Mouse (Mus musculus): ENCODE results near the gene Agap3.

Gene Agap3

DNA sequence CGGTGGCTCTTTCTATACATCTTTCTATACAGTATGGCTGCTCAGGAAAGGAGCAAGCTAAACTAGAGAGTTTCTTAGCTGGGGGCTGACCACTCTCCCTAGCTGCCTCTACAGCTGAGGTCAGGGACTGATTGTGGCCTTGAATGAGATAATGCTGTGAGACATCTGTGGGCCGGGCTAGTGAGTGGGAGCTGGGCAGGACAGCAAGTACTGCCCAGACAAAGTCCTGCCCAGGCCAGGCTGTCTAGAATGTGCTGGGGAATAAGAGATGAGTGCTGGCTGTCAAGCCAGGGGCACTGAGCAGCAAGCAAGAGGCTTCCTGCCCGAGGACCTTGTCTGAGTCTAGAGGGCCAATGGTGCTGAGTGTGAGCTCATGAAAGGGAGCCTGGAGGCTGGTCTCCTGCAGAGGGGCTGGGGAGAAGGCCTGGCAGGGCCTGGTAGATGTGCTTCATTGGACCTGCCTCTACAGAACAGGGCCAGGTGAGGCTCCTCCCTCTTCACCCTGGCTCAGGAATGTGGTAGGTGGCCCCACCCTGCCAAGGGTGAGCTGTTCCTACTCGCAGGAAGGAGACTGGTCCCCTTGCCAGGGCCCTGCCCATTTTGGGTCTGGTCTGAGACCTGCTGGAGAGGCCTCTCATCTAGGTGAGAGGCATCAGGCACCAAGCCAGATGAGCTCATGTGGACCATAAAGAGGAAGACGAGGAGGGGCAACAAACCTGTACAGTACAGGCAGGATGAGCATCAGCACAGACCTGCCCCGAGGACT lies 23.7 kb downstream of the Agap3 start:
- DNase-seq = no peak

DNA sequence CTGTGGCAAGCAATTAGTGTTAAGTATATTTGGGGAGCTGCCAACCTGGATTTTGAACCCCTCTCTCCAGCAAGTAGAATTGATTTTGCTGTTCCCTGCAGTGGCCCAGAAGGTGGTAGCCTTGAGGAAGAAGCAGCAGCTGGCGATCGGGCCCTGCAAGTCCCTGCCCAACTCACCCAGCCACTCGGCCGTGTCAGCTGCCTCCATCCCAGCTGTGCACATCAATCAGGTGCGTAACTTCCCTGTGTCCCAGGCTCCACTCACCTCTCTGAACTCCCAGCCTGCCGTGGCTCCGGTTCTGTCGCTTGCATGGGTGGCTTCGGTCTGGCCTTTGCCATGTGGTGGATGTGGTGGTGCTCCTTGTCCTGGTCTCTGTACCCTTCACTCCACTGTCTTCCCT lies 25.9 kb downstream of the Agap3 start:
- no peak for DNase-seq

DNA sequence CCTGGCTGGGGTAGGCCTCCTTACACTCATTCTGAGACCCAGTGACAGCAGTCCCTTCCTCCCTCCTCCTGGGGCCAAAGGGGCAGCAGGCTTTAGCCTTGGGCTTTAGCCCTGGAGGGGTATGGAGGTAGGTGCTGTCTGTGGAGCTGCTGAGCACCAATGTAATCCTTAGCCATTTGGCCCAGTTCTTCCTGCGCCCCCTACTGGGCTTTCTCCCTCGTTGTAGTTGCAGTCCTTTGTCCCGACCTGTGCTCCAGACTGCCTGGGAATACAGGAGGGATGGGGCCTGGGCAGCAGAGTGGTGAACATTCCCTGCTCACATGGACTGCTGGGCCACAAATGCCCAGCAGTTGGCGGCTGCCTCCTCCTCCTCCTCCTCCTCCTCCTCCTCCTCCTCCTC lies 29.7 kb downstream of the Agap3 start:
- peak in 1 of 2 experiments; percentile 33 for DNase-seq

DNA sequence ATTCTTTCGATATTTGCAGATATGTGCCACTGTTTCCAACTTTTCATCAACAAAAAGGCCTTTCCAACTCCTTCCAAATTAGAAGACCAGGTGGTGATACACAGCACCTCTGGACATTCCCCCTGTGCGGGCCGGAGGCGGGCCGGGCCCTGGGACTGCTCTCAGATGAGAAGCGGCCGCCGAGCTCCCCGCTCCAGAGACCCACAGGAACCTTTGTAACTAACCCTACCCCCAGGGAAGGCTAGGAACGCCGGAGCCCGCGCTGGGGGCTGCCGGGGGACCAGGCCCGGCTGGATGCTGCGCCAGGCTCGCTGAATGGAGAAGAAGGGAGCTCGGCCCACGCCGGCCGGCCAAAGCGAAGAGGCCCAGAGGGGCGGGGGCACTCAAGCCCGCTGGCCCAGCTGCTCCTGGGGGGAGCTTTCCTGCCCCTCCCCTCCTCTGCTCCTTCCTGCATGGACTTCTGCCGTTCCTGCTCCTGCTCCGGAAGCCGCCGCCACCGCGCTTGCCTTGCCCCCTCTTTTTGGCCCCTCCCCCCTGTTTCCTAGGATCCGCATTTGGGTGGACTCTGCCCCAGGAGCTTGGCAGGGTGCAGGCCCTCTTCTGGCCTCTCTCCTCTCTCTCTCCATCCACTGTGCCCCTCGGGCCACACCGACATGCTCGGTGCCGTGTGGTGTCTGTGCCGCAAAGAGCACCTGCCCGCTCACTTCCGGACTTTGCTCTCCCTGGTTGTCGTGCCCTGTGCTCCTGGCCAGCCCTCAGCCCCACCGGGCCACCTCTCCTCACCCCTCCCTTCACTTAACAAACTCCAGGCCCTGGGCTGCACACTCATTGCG lies 30.5 kb downstream of the Agap3 start:
- DNase-seq = no peak

DNA sequence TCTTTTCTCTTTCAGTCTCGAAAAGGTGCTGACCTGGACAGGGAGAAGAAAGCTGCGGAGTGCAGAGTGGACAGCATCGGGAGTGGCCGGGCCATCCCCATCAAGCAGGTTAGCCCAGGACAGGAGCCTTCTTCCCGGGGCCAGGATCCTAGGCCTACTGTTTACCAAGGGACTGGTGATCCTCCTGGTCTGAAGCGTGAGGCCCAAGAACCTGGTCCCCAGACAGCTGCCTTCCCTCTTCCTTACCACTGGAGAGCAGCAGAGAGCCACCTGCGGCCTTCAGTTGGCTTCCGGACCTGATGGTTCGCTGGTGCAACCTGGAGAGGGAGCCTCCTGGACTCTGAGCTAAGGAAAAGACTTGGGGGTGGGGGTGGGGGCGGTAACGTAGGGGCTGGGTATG lies 31.3 kb downstream of the Agap3 start:
- peak in 1 of 2 experiments; percentile 30 for DNase-seq

DNA sequence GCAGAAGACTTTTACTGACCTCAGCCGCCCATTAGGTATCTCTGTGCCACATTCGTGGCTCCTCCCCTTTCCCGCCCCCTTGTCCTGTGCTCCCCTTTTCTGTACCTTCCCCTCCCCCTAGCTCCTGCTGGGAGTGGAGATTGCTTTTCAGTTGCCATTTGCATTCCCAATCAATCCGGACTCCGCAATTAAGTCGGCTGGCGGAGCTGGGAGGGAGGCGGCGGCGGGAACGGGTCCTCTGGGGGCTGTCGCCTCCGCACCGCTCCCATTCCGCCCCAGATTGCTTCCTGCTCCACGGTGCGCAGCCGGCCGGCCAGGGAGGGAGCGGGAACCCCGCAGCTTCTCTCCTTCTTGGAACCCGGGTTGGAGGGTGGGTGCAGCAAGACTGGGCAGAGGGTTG lies 33.0 kb downstream of the Agap3 start:
- DNase-seq = no peak

DNA sequence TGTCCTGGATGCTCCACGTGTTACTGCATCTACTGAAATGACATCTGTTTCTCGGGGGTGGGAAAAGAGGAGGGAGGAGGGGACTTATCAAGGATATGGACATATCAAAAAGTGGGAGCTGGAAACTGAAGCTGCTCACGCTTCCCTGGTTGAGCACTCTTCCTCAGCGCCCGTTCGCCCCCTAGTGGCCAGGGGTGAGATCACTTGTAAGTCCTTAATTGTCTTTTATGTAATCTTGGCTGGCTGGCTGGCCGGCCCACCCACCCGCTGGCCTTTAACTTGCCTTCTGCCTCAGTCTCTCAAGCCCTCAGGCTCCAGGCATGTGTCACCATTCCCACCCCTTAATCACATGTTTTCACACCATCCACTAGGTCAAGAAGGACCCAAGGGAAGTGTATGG lies 34.1 kb downstream of the Agap3 start:
- DNase-seq = peak; percentile 46 to 81

DNA sequence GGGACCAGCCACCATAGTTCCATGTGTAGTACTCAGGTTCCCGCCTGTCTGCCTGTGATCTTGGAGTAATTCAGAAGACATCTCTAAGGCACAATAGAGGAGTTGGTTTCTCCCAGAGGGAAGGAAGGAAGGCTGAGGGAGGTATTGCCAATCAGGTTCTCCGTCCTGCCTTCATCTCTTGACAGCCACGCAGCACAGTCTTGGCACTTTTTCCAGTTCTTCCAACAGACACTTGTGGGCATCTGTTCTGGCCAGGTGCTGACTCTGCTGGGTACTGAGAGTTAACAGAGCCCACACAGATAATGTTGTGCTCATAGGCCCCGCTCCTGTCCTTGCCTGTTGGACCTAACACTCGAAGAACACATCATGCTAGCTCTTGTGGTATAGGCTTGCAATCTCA lies 34.8 kb downstream of the Agap3 start:
- DNase-seq = no peak

DNA sequence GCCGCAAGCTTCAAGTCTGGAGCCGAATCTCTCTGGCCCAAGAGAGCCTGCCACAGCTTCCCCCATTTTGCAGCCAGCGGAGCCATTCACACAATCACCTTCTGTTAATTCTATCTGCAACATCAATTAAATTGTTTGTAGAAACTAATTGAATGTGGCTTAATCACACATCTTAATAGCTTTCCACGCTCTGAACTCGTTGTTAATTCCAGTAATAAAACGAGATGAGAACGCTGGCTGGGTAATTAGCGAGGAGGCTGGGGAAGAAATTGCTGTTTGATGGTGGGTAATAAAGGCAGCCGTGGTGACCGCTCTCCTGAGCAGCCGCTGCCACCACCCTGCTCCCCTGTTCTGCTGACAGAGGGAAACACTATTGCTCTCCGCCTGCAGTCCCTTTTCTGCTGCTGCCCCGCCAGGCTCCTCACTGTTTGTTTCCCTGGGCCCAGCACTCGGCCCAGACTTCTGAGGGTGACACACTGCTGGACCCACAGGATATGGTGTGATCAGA lies 38.5 kb downstream of the Agap3 start:
- no peak for DNase-seq

DNA sequence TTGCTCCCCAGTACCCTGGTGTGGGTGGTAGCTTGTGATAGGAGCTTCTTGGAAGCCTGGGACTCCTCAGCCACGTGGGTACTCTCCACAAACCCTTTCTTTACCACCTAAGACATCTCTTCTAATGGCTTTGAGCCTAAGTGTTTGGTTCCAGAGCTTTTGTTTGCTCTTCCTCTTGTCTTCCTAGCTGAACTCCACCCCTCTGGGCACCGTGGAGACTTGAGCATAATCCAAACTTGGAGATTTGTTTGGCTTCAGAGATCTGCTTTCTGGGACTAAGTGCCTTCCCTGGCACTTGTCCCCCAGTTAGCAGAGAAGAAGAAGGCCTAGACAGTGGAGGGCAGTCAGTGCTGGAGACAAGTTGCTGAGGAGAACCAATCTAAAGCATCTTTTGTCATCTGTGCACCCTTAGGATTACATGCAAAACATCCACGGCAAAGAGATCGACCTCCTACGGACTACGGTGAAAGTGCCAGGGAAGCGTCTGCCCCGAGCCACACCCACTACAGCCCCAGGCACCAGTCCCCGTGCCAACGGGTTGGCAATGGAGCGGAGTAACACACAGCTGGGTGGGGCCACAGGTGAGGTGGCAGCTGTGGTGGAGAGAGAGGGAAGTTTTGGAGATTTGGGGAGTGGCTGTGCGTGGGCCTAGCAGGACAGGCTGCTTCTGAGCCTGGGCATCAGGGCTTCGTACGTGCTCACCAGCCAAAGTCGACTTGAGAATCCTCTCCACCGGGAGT lies 40.7 kb downstream of the Agap3 start:
- no peak for DNase-seq

DNA sequence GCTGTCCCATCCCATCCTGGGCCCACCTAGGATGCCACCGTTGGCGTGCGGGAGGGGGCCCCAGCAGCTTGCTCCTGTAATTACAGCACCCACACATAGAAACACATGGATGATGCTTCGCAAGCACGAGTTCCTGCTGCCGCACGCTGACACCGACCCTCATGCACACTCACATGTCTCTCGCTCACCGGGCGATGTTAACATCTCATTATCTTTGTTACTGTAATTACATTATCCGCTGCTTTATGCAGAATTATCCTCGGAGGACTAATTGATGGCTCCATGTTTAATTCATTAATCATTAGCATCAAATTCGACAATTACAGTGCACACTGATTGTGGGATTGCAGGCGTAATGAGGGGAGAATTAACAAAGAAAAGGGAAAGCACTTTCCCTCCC lies 43.0 kb downstream of the Agap3 start:
- DNase-seq = no peak

DNA sequence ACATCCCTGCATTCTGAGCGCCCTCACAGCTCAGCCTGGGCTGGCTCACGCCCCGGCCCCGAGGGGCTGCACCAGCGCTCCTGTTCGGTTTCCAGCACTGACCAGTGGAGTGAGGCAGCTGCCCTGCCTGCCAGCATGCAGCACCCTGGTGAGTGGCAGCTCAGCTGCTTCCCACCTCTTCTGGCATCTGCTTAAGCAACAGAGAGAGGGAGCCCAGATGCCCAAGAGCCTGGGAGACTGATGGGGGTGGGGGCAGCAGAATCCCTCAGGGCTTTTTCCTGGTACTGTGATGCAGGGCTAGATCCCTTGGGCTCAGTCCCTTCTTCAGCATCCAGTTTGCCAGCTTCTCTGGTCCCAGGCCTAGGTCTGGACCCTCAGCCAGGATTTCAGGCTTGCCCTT lies 44.8 kb downstream of the Agap3 start:
- no peak for DNase-seq

DNA sequence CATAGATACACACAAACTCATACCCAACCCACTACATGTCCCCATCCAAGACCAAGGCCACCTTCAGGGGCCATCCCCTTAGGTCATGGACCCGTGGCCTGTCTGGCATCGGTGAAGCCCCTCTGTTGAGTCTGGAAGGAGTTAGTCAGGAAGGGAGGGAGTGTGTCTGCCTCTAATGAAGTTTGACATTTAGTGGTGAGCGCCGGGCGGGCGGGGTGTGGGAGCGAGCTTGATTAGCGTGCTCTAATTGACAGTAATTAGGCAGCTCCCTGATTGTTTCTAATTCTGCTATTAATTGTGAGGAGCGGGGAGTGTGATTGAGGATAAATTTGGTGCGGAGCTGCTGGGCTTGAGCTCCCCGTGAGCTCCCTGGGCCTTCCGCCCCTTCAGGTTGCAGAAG lies 45.5 kb downstream of the Agap3 start:
- DNase-seq = no peak

DNA sequence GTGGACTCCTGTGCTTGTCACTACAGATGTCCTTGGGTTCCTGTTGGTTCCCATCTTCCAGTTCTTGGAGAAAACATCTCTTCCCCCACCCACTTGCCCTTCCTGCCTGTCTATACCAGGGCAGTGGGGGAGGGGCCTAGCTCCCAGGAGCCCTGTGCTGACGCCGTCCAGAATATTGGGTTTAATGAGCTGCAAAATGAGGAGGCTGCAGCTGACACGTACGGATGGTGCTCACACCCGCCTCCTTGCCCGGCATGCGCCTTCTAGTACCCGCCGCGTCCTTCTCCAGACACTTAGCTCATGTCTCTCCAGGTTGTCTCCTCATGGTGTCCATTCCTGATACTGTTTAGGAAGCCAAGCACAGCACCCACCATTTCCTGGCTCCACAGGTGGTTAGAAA lies 47.1 kb downstream of the Agap3 start:
- DNase-seq = no peak

DNA sequence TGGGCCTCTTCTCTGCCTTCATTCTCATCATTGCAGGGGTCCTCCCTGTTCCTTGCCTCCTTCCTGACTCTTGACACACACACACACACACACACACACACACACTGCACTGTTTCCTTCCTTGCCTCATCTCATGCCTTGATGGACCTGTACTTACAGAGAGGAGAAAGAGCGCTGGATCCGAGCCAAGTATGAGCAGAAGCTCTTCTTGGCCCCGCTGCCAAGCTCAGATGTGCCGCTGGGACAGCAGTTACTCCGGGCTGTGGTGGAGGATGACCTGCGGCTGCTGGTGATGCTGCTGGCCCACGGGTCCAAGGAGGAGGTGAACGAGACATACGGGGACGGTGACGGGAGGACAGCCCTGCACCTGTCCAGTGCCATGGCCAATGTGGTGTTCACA lies 48.9 kb downstream of the Agap3 start:
- DNase-seq = no peak

DNA sequence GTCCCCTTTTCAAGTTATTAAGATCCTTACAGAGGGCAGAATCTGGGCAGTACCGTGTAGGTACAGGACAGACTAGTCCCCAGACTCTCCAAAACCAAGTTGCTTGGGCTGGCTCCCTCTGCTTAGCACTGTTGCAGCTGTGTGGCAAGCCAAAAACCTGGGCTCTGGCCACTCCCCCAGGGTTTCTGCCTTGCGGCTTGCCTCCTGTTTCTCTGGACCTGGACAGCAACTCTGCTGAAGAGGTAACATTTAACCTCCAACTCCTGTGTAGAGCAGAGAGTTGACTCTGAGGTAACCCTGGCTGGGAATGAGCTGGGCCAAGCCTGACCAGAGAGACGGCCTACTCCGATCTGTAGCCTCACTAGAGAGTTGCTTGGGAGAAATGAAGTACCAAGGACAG lies 50.8 kb downstream of the Agap3 start:
- DNase-seq = no peak

DNA sequence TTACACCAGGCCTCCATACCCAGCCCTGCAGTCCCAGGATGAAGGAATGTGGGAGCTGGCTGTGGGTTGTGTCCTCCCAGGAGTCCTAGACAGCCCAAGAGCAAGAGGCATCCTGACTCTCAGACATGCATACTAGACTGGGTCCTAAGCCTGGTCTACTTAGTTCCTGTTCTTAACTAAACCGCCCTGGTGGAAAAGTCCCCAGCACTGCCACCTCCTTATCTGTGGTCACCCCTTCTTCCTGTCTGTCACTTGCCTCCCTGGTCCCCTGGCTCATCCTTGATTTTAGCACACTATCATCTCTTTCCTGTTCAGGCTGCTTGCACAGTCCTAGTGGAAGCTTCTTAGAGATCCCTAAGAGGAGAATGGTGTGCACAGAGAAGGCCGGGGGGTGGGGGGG lies 53.5 kb downstream of the Agap3 start:
- DNase-seq = no peak

DNA sequence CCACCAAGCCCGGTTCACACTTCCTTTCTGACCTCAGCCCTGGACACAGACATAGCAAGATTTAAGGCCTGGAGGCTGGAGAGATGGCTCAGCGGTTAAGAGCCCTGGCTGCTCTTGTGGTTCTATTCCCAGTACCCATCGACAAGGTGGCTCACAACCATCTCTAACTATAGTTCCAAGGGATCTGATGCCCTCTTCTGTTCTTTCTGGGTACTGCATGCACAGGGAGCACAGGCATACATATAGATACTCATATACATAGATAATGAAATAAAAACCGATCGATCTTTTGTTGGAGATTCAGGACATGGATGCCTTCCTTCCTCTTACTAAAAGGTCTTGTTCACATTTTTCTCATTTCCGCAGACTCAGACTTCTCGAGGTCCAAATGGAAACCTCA lies 56.4 kb downstream of the Agap3 start:
- DNase-seq = no peak

DNA sequence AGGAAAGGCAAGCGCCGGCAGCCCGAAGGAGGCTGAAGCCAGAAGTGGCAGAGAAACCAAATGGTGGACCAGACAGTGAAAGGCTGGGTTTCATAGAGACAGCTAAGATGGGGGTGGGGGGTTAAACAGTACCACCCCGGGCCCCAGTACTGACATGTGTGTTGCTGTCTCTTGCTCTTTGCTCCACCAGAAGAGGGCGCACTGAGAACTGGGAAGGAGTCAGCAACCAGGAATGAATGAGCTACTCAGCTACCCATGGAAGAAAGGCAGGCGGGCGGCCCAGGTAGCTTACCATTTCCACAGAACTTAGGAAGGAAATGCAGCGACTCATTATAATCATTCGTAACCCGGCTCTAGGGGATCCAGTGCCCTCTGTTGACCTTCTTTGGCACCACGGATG lies 58.7 kb downstream of the Agap3 start:
- DNase-seq = peak in 1 of 2 experiments; percentile 34

DNA sequence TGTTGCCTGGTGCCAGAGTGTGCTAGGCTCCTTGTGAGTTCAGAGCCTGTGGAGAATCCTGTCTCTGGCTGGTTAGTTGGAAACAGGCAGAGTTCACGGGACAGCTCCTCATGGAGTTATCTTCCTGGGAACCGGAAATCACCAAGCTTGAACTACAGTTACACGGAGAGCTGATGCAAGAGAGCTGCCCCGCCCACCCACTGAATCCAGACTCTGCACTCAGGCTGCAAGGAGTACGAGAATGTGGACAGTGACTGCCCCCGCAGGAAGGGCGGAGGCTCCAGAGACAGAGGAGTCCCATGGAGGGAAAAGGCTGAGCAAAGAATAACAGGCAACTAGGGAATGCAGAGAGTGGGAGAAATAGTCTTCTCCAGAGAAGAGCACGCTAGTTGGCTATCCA lies 60.3 kb downstream of the Agap3 start:
- no peak for DNase-seq

DNA sequence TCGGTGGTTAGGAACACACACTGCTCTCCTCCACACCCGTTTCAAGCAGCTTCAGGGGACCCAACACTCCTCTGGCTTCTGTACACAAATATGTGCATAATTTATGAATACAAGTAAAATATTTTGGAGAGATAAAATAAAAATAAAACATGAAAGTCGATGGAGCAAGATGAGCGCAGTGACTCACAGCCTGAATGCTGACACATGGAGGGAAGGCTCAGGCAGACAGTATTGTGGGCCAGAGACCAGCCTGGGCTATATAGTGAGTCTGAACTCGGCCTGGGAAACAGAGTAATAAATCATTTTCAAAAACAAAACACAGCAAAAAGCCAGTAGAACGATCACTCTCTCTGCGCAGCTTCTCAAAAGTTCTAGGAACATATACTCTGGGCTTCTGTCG lies 69.4 kb downstream of the Agap3 start:
- DNase-seq = no peak

DNA sequence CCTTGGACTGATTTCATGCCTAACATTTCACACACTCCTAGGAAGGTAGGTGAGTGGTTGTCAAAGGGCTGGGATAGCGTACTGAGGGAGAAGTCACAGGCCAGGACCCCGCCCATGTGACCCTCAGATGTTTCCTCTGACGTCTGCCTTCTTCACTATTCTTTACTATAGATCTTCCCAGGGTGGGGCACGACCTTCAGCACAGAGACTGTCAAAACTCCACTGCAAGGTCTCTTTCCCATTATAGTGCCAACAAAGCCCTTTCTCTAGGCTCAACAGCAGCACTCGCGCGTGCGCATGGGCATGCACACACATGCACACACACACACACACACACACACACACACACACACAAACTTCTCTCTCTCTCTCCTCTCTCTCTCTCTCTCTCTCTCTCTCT lies 71.8 kb downstream of the Agap3 start:
- DNase-seq = no peak

DNA sequence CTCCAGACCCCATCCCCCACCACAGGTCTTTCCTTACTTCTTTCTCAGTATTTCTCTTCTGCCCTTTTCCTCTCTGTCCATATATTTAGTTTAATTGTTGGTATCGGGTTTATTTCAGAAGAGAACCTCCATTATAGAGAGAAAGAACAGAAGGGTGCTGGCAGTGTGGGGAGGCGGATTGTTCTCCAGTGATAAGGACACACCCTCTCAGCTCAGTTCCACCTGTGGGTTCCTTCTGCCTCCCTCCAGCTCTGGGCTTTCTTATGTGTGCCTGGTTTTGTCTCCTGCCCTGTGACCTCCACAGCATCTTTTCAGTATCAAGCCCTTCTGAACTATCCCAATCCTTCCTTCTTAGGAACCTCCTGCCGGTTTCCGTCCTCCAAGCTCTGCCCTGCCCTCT lies 72.5 kb downstream of the Agap3 start:
- no peak for DNase-seq

Measured in spleen, adult 18-20 months (tissue).